Mouse (Mus musculus) cerebellum, postnatal 4 days (tissue): Measurements from ENCODE around the gene Tmem132d.
"Not testable (repeated sequence)": the region's sequence is repeated elsewhere in the genome, so short reads cannot be mapped to it uniquely, and the experiment has no call there.

Source experiments
- DNase-seq, 2 experiments: peaks; one replicate each; pipeline ENCODE4 v3.0.0; 2022; ENCODE audit warnings: low spot score in 2 of 2, mixed read lengths in 1 of 2

Tmem132d gene

DNA sequence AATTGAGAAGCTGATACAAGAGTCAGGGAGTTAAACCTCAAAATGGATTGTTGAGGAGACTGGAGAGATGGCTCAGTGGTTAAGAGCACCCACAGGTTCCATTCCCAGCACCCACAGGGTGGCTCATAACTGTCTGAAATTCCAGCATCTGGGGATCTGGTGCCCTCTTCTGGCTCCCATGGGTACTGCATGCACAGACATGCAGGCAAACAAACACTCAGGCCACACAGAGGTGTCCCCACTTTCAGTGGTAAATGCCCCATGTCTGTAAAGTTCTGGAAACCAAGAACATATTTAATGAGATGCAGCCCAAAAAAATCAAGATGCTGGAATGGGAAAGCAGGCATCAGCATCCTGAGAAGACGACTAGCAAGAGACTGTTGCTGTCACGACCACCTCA lies 333.4 kb downstream of the Tmem132d start:
- no peak for DNase-seq

DNA sequence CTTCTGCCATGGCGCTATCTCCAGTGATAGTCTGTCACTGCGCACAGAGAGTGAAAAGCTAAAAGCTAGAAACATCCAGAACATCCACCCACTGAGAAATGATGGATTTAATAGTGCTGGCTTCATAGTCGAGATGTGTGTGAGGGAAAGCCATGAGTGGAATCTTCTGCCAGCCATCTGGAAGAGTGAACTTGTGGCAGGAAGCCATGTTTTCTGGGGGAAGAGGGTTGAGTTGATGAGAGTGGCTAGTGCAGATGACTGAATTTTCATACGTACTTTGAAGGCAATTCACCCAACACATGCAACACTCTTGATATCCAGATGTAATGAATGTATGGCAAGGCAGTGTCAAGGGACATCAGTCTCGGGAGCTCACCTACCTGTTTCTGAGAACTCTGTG lies 342.3 kb downstream of the Tmem132d start:
- DNase-seq: no peak

DNA sequence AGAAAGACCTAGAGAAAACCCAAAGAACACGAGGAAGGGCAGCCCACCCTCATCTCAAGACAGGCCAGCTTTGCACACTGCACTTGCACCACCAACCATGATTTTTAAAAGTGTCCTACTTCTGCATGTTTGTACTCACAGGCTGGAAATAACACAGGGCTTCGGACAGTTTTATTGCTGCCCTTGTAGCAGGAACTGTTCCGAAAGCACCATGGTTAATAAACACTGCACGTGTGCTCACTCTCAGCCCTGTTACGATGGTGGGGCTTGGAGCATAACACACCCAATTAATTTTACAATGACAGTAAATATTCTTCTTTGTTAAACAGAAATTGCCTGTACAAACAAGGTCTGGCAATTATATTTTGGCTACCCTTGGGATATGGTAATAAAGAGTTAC lies 357.4 kb downstream of the Tmem132d start:
- no peak for DNase-seq

- no peak for DNase-seq
Measured at GRCm38 (mm10) chr5:128072616-128073015, 360.3 kb downstream of the Tmem132d start.

- DNase-seq: no peak
Measured at GRCm38 (mm10) chr5:128041781-128042180, 391.1 kb downstream of the Tmem132d start.

DNA sequence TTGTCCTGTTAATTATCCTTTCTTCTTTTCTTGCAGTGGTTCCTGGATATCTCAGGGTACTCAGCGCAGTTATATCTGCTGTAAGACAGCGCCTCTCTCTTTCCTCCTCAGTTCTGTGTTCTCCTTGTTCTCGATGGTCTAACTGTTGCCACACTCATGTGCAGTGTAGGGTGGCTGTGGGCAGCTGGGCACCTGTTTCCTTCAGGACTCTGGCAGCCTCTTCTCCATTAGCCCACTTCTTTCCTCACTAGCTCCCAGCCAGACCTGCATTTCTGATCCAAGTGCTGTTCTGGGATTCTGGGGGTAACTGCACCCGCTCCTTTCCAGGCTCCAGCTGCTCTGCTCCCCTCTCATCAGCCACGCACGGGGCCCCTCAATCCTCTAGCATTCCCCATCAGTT lies 392.8 kb downstream of the Tmem132d start:
- DNase-seq: no peak

DNA sequence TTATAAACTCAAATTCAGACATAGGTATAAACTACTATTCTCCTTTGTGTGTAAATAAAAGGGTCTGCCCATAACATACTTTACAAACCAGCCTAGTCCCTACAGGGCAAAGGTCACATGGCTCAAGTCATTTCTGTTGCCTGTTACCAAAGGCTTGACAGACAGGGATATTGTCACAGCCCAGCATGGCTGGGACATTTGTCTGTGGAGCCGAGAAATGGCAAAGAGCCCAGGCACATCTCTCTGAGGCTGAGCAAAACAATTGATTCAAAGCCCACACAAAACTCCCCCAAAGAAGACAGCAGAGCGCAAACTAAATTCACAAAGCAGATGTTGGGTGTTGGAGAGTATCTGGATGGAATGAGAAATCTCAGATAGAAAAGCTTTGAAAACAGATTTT lies 405.8 kb downstream of the Tmem132d start:
- DNase-seq: no peak

DNA sequence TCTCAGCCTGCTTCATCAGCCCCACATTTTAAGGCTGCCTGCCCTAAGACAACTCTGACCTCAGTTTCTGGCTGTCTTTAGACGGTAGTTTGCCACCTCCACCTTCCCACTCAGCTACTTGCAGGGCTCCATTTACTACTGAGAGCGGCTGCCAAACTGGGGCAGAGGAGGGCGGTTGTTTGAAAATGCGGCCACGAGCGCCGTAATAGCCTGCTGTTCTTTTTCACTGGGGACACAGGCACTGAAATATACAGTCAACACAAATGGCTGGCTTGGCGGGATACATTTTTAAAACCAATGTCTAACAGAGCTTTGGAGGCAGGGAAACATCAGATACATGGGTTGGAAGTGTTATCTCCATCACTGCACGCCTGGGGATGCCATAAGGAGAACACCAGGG lies 428.2 kb downstream of the Tmem132d start:
- DNase-seq: no peak

- no peak for DNase-seq
Measured at GRCm38 (mm10) chr5:127996526-127997245, 436.2 kb downstream of the Tmem132d start.

GRCm38 (mm10) chr5:127993460-127993859 lies 439.4 kb downstream of the Tmem132d start:
- no peak for DNase-seq

- DNase-seq: no peak
Measured at GRCm38 (mm10) chr5:127990826-127991225, 442.1 kb downstream of the Tmem132d start.

- DNase-seq: not testable (repeated sequence)
Measured at GRCm38 (mm10) chr5:127980003-127980358, 452.9 kb downstream of the Tmem132d start.

GRCm38 (mm10) chr5:127979329-127980002 lies 453.4 kb downstream of the Tmem132d start:
- DNase-seq: no peak

DNA sequence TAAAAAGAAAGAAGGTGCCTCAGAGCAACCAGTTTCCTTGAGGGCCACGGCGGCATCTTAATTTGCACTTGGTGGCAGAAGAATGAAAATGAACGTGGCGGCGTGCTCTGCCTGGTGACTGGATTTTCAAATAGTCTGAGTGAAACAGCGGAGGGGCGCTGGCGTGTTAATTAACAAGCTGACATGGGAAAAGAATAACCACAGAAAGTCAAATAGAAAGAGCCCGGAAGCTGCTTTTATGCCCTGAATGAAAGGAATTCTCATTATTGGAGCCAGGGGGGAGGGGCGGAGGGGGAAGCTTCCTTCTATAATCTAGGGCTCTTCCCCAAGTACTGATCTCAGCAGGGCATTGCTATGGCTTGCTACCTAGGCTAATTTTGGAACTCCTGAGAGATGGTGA lies 456.2 kb downstream of the Tmem132d start:
- no peak for DNase-seq

- no peak for DNase-seq
Measured at GRCm38 (mm10) chr5:127965700-127966099, 467.2 kb downstream of the Tmem132d start.

DNA sequence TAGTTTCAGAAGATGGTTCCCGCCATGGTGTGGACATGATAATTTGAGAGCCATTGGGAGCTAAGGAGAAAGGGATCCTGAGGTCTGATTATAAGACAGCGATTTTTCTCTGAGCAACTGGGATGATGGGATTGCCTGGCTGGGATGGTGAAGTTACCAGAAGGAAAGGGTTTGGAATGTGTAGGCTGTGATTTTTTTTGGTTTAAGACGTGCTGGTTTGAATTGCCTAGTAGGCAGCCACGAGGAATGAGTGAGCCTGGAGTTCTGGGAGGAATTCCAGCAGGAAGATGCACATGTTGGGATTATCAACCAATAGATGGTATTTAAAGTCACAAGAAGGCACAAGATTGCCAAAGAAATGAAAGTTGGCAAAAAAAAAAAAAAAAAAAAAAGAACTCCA lies 470.2 kb downstream of the Tmem132d start:
- DNase-seq: no peak

DNA sequence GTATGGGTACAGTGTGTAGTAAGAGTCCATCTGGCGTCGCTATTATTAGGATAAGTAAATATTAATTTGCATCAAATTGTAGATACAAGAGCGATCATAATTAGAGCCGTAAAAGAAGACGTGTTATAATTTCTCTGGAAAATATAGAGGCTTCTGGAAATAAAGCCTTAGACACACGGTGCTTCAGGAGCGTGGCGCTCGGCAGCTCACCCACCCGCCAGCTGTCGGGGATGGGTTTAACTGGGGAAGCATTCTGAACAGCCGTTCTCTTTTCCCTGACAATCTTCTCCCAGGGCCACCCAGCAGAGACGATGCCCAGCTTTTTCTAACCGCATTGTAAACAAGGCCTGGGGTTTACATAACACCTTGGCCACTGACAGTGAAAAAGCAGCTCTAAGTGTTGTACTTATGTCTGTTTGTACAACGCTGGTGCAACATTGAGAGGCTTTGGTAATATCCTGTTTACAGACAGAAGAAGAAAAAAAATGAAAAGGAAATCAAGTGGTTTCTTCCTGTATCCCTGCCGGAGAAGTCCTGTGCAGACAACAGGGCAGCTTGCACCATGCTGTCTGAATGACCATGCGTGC lies 476.3 kb downstream of the Tmem132d start:
- no peak for DNase-seq

- DNase-seq: no peak
Measured at GRCm38 (mm10) chr5:127954231-127954790, 478.6 kb downstream of the Tmem132d start.

DNA sequence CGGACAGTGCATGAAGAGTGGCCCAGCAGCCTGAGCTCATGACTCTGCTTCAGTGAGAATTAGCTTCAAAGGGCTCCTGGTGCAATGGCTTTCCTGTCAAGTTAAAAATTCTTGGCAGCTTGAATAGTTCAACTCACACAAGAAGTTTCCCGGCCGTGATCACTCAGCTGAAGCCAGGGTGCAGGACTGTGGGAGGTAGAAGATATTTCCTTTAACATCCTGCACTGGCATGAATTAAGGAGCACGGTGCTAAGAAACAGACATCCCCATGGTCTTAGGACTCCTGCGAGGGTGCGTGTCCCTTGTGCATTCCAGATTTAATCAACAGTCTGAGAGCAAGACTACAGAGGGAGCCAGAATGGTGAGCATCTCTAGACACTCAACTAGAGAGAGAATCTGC lies 480.1 kb downstream of the Tmem132d start:
- DNase-seq: no peak

DNA sequence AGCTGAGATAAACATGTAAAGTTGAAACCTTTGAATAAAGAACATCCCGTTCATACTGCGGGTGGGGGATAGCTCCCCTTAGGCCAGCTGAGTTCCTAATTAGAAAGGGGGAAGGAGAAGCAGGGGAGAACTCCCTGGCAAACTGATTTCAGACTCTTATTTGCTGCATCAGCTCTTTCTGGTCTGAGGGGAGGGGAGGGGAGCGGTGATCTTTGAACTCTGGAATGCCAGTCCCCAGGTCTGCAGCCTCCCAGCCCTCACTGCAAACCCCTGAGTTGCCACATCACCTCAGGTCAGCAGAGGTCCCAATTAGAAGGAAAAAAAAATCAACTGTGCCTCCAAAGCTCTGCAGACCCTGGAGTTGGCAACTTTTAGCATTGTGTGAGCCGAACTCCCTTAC lies 482.3 kb downstream of the Tmem132d start:
- no peak for DNase-seq

DNA sequence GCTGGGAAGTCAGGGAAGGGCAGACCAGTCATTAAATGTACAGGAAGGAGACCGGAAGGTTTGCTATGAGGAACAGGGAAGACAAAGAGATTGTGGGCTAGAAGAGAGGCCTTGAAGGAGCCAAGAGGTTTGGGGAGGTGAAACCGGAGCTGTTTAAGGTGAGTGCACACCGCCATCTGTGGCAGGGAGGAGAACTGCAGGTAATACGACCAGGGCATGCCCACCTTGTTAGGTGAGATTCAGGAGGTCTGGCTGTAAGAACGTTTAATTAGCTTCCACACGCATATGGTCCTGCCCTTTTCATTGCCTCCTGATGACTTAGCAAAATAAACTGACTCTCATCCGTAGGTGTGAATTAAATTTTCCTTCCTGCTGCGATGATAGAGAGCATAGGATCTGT lies 485.6 kb downstream of the Tmem132d start:
- DNase-seq: peak in 1 of 2 experiments; percentile 34

DNA sequence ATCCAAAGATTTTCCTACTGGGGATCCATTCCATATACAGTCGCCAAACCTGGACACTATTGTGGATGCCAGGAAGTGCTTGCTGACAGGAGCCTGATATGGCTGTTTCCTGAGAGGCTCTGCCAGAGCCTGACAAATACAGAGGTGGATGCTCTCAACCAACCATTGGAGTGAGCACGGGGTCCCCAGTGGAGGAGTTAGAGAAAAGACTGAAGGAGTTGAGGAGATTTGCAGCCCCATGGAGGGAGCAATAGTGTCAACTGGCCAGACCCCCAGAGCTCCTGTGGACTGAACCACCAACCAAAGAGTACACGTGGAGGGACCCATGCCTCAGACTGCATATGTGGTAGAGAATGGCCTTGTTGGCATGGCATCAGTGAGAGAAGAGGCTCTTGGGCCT lies 490.7 kb downstream of the Tmem132d start:
- DNase-seq: not testable (repeated sequence)

DNA sequence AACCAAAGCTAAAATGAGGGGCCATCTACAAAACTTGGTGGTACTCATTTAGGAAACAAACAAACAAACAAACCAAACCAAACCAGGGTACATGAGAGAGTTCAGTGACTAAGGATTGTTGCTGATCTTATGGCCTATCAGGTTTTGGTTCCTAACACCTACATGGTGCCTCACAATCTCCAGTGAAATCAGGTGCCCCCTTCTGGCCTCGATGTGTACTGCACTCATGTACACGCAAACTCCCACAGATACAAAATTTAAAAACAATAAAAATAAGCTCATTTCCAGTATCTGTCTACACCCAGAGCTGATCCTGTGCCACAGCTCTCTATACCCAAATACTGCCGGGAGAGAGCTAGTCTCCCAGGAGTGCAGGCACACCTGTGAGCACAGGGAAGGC lies 495.0 kb downstream of the Tmem132d start:
- DNase-seq: no peak
